24 mouse cellular contexts compared by ENCODE assay signal in the genomic region with DNA sequence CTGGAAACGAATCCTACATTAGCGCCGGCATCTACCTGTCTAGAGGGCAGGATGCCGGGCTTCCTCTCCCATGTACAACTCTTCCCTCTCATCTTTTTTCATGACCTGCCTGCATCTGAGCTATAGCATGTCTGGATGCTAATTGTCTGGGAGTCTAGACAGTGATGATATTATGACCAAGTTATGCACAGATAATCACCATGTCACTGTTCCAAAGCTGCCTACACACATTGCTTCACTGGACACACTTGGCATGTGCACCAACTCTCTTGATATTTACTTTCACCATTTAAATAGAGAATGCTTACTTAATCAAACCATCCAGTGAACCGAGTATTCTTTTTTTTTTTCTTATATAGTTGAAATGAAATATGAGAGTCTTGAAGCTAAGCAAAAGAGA.
DNase-seq lines count a peak whose midpoint lies in the region; TF ChIP-seq lines count a peak whose summit lies in the region.
"Had no signal": no experiment of that assay in that cellular context is flagged by ENCODE, and none has a peak within 500 bp of the region (broad histone marks: within the 10 kb centered on the region; RNA-seq: fewer than 3 reads in every experiment).

No protein-coding gene starts in this region.

- H3K4me1 ChIP-seq in thymus, adult 2 months (replicated peaks; ENCODE audit: control insufficient read depth, insufficient read depth, low read length) = no peaks in the 10 kb centered on the region; the same call in 1 of the 2 replicates
- H3K4me1 ChIP-seq: forebrain, embryonic 12.5 days had no signal

- no peaks in the 10 kb centered on the region for H3K27me3 ChIP-seq in thymus, adult 2 months (ENCODE audit: control insufficient read depth, insufficient read depth, low read length)
- H3K27me3 ChIP-seq: CH12.LX; embryonic facial prominence, embryonic 13.5 days; embryonic facial prominence, embryonic 15.5 days; forebrain, embryonic 12.5 days; Patski had no signal

- TF ChIP-seq POLR2A in thymus, adult 2 months (IDR thresholded peaks at IDR 0.05; ENCODE audit: control insufficient read depth, extremely low read depth, insufficient read depth, low read length, poor library complexity) = no peak

- no peaks in the 10 kb centered on the region for H3K36me3 ChIP-seq in thymus, adult 2 months (ENCODE audit: control insufficient read depth, insufficient read depth, low read length)
- H3K36me3 ChIP-seq: embryonic facial prominence, embryonic 13.5 days; embryonic facial prominence, embryonic 15.5 days; forebrain, embryonic 10.5 days; forebrain, embryonic 12.5 days; G1E had no signal

- TF ChIP-seq CTCF in thymus, adult 2 months (IDR thresholded peaks at IDR 0.05; ENCODE audit: borderline replicate concordance, control insufficient read depth, extremely low read depth, insufficient read depth, low read length, poor library complexity) = no peak

- H3K4me3 ChIP-seq in thymus, adult 2 months (ENCODE audit: control insufficient read depth, insufficient read depth, low read length) = no peak overlapping the region
- H3K4me3 ChIP-seq: embryonic facial prominence, embryonic 13.5 days; embryonic facial prominence, embryonic 15.5 days; forebrain, embryonic 10.5 days; forebrain, embryonic 12.5 days had no signal

- WGBS in thymus, adult 2 months = 95% methylated on average over 5 of the region's 5 CpGs

- H3K27ac ChIP-seq in thymus, adult 2 months (ENCODE audit: control insufficient read depth, insufficient read depth, low read length) = no peak overlapping the region
- H3K27ac ChIP-seq: embryonic facial prominence, embryonic 13.5 days; embryonic facial prominence, embryonic 15.5 days; forebrain, embryonic 10.5 days; forebrain, embryonic 12.5 days had no signal

- DNase-seq in Muller cell, postnatal 12 days (ENCODE audit: inconsistent ontology term) = peak; percentile 75
- peak; percentile 32 for DNase-seq in adipocyte (ENCODE audit: low spot score)
- DNase-seq in fat pad, adult 2 months (ENCODE audit: extremely low read depth, low read depth, low spot score) = peak; percentile 75
- DNase-seq in thymus, adult 2 months = no peak
- no peak for DNase-seq in right cerebral cortex, adult 18-20 months
- DNase-seq in cerebellum, postnatal 25 days = no peak
- DNase-seq in neural tube, embryonic 10.5 days (ENCODE audit: extremely low spot score, low spot score) = no peak
- DNase-seq: adrenal gland, adult 2 months; adrenal gland, postnatal 10 days; adrenal gland, postnatal 25 days; B cell, adult 2 months; cerebellum, adult 11 months; cerebellum, adult 18-20 months; cerebellum, adult 8-10 months; cerebellum, adult 9-11 months; cerebellum, postnatal 14 days; embryo, embryonic 11 days had no signal

Comparison
In these comparisons a context has a peak if more than half of its experiments do, and no peak if none do; other contexts are left out.
1. DNase-seq: peak in Muller cell, postnatal 12 days (single experiment), adipocyte (single experiment) and fat pad, adult 2 months (single experiment); none in thymus, adult 2 months (single experiment), right cerebral cortex, adult 18-20 months (single experiment), cerebellum, postnatal 25 days (0 of 2) and neural tube, embryonic 10.5 days (single experiment).